Mouse (Mus musculus): ENCODE results near the gene Ifrd1. TPM values are rescaled to one million over a fixed set of nuclear protein-coding genes. Genes with fewer than 3 reads are reported as not detected.
A peak's percentile ranks its signal among the peaks of the same experiment; 100 is the strongest.

Gene Ifrd1
- polyA plus RNA-seq, 1 experiment from 2014 or later = 198 TPM

DNA sequence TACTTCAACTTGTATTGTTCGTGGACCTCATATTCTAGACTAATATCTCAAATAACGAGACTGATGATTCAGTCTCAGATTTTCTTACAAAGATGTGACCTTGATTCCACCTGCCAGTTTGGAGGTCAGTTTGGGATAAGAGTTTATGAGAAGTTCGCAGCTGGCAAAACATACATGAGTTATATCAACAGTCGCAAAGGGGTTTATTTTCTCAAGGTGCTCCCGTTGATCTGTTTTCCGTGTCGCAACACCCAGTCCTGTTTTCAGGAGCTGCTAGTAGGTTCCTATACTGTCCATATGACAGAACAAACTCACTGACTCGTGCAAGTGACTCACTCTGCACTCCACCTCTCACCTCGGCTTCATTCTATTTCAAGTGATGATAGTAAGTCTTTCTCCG, 24.6 kb downstream of the Ifrd1 start:
- Histone ChIP-seq H3K9ac (ENCODE audit: low read length) (peak overlapping the region; percentile 55; the same call in 1 of the 2 replicates), H3K27ac (ENCODE audit: low read depth, low read length) (no peak overlapping the region)

DNA sequence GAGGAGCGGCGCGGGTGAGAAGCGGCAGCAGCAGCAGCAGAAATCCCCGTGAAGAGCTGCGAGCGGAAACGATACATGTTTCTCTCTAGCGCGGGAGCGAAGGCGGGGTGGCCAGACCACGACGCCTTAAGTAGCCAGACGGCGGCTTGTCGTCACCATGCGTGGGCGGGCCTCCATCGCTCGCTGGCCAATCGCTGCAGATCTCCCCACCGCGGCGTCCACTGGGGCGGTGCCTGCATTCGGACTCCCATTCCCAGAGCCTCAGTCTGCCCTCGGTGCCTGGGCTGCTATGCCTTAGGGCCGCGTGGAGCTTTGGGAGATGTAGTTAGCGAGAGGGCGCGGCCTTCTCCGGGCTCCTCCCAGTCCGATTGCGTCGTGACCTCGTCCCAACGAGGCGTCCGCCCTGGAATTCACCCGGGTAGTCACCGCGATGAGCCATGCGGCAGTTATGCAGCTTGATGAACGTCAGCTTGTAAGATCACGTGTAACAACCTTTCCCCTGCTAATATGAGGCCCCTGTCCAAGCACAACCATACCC, 25.2 kb downstream of the Ifrd1 start:
- peak; percentile 97 for ATAC-seq (ENCODE audit: low FRiP score)
- WGBS = 0% methylated on average over 46 of the region's 47 CpGs

More for the DNA sequence above, 24.6 kb downstream of the Ifrd1 start:
- H3K27me3 ChIP-seq (ENCODE audit: control insufficient read depth, insufficient read depth, low read length) = no peaks in the 10 kb centered on the region
- H3K4me2 ChIP-seq = peak overlapping the region; percentile 64
- ATAC-seq (ENCODE audit: low FRiP score) (no peak), DNase-seq (ENCODE audit: low spot score, missing footprints) (no peak)
- peak overlapping the region; percentile 96 for H3K4me3 ChIP-seq (ENCODE audit: low read depth, low read length)
- 58% methylated on average over 10 of the region's 10 CpGs for WGBS
- no peaks in the 10 kb centered on the region for H3K9me3 ChIP-seq (ENCODE audit: control insufficient read depth, low read length)
- peaks cover 15% of the 10 kb centered on the region for H3K4me1 ChIP-seq (ENCODE audit: control insufficient read depth, insufficient read depth, low read length)
- H3K36me3 ChIP-seq (ENCODE audit: control insufficient read depth, insufficient read depth, low read length) = no peaks in the 10 kb centered on the region

DNA sequence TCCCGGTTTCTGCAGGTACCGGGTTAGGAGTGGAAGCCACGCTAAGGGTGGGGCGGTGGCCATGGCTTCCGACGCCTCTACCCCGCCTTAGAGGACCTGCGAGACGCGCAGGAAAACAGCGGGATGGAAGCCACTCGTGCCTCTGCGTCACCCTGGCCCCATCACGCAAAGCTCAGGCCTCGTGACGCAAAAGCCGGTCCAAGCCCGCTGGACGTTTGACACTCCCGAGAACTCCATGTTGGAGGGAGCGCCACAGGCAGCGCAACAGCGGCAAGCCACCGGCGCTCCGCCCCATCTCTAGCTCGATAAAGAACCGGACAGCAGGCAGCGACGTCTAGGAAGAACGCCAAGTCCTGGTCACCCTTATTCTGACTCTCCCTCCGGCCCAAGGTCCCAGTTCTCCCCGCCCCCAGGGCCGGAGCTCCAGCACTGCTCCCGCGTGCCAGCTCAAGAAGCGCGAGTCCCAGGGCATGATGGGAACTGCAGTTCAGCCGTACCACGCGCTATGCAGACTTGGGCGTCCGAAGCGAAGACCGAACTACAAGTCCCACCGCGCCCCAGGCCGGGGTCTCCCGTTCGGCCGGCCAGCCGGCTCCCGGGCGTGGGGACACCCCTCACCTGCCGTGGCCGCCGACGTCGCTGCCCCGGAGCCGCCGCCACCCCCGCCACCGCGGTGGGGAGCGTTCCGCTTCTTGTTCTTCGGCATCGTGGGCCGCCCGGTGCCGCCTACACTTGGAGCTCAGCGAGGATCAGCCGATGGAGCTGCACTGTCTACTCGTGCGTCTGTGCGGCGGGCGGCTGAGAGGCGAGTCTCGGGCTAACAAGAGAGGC, 25.8 kb downstream of the Ifrd1 start:
- Histone ChIP-seq H3K27me3 (ENCODE audit: control insufficient read depth, insufficient read depth, low read length) (no peaks in the 10 kb centered on the region), H3K36me3 (ENCODE audit: control insufficient read depth, insufficient read depth, low read length) (no peaks in the 10 kb centered on the region), H3K9me3 (ENCODE audit: control insufficient read depth, low read length) (no peaks in the 10 kb centered on the region), H3K27ac (ENCODE audit: low read depth, low read length) (peak overlapping the region; percentile 84), H3K4me1 (ENCODE audit: control insufficient read depth, insufficient read depth, low read length) (peaks cover 15% of the 10 kb centered on the region), H3K9ac (ENCODE audit: low read length) (peak overlapping the region; percentile 95), H3K4me2 (peak overlapping the region; percentile 65), H3K4me3 (ENCODE audit: low read depth, low read length) (peak overlapping the region; percentile 96)
- under 1% methylated on average over 81 of the region's 81 CpGs for WGBS
- ATAC-seq (ENCODE audit: low FRiP score) (peak; percentile 93), DNase-seq (ENCODE audit: low spot score, missing footprints) (peak; percentile 98)

More for the DNA sequence above, 25.2 kb downstream of the Ifrd1 start:
- peak; percentile 99 for DNase-seq (ENCODE audit: low spot score, missing footprints)
- H3K4me3 ChIP-seq (ENCODE audit: low read depth, low read length) = peak overlapping the region; percentile 96
- H3K4me2 ChIP-seq = peak overlapping the region; percentile 65
- peaks cover 15% of the 10 kb centered on the region for H3K4me1 ChIP-seq (ENCODE audit: control insufficient read depth, insufficient read depth, low read length)
- peak overlapping the region; percentile 84 for H3K27ac ChIP-seq (ENCODE audit: low read depth, low read length)
- H3K36me3 ChIP-seq (ENCODE audit: control insufficient read depth, insufficient read depth, low read length) = no peaks in the 10 kb centered on the region
- no peaks in the 10 kb centered on the region for H3K27me3 ChIP-seq (ENCODE audit: control insufficient read depth, insufficient read depth, low read length)
- no peaks in the 10 kb centered on the region for H3K9me3 ChIP-seq (ENCODE audit: control insufficient read depth, low read length)
- H3K9ac ChIP-seq (ENCODE audit: low read length) = peak overlapping the region; percentile 95

GRCm38 (mm10) chr12:40221611-40222010, 26.7 kb downstream of the Ifrd1 start:
- ATAC-seq (ENCODE audit: low FRiP score) (no peak), DNase-seq (ENCODE audit: low spot score, missing footprints) (peak; percentile 82)
- Histone ChIP-seq H3K4me1 (ENCODE audit: control insufficient read depth, insufficient read depth, low read length) (peaks cover 15% of the 10 kb centered on the region), H3K27ac (ENCODE audit: low read depth, low read length) (no peak overlapping the region), H3K9me3 (ENCODE audit: control insufficient read depth, low read length) (no peaks in the 10 kb centered on the region), H3K4me3 (ENCODE audit: low read depth, low read length) (peak overlapping the region; percentile 96), H3K9ac (ENCODE audit: low read length) (peak overlapping the region; percentile 95), H3K36me3 (ENCODE audit: control insufficient read depth, insufficient read depth, low read length) (peaks cover 4% of the 10 kb centered on the region; the same call in 1 of the 2 replicates), H3K27me3 (ENCODE audit: control insufficient read depth, insufficient read depth, low read length) (no peaks in the 10 kb centered on the region), H3K4me2 (peak overlapping the region; percentile 65)
- WGBS = 26% methylated on average over 5 of the region's 5 CpGs

DNA sequence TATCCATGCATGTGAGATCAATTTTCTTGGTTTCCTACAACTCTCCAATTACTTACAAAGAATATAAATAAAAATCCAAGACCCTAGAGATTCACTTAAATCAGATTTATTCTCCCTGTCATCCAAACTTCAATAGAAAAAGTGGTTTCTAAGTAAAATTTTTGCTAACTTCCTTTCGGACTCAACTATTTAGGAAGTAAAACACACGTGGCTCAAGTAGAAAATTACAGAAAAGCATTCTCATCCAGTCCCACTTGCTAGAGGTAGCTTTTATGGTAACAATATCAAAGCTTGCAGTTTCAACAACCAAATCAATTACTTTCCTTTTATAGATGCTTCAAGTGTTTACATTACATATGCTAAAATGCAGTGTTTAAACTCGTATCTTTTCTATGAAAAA, 27.4 kb downstream of the Ifrd1 start:
- H3K36me3 ChIP-seq (ENCODE audit: control insufficient read depth, insufficient read depth, low read length) = peaks cover 4% of the 10 kb centered on the region; the same call in 1 of the 2 replicates
- peak overlapping the region; percentile 65 for H3K4me2 ChIP-seq
- H3K4me3 ChIP-seq (ENCODE audit: low read depth, low read length) = peak overlapping the region; percentile 96
- peak overlapping the region; percentile 95; the same call in 1 of the 2 replicates for H3K9ac ChIP-seq (ENCODE audit: low read length)
- WGBS = 49% methylated on average over 3 of the region's 3 CpGs
- no peaks in the 10 kb centered on the region for H3K9me3 ChIP-seq (ENCODE audit: control insufficient read depth, low read length)
- no peak overlapping the region for H3K27ac ChIP-seq (ENCODE audit: low read depth, low read length)
- peaks cover 15% of the 10 kb centered on the region for H3K4me1 ChIP-seq (ENCODE audit: control insufficient read depth, insufficient read depth, low read length)
- no peaks in the 10 kb centered on the region for H3K27me3 ChIP-seq (ENCODE audit: control insufficient read depth, insufficient read depth, low read length)
- DNase-seq (ENCODE audit: low spot score, missing footprints) (peak; percentile 81), ATAC-seq (ENCODE audit: low FRiP score) (no peak)

- peaks cover 9% of the 10 kb centered on the region for H3K36me3 ChIP-seq (ENCODE audit: control insufficient read depth, insufficient read depth, low read length)
- peak overlapping the region; percentile 5; the same call in 1 of the 2 replicates for H3K4me3 ChIP-seq (ENCODE audit: low read depth, low read length)
- DNase-seq (ENCODE audit: low spot score, missing footprints) (peak; percentile 80), ATAC-seq (ENCODE audit: low FRiP score) (no peak)
- H3K9me3 ChIP-seq (ENCODE audit: control insufficient read depth, low read length) = no peaks in the 10 kb centered on the region
- H3K27ac ChIP-seq (ENCODE audit: low read depth, low read length) = no peak overlapping the region
- peak overlapping the region; percentile 65 for H3K4me2 ChIP-seq
- H3K9ac ChIP-seq (ENCODE audit: low read length) = peak overlapping the region; percentile 30
- no peaks in the 10 kb centered on the region for H3K27me3 ChIP-seq (ENCODE audit: control insufficient read depth, insufficient read depth, low read length)
- WGBS = 55% methylated on average over 3 of the region's 3 CpGs
- peaks cover 15% of the 10 kb centered on the region for H3K4me1 ChIP-seq (ENCODE audit: control insufficient read depth, insufficient read depth, low read length)
These were observed 28.2 kb downstream of the Ifrd1 start for GRCm38 (mm10) chr12:40220001-40220570.

- Histone ChIP-seq H3K27me3 (ENCODE audit: control insufficient read depth, insufficient read depth, low read length) (no peaks in the 10 kb centered on the region), H3K4me1 (ENCODE audit: control insufficient read depth, insufficient read depth, low read length) (peaks cover 15% of the 10 kb centered on the region), H3K36me3 (ENCODE audit: control insufficient read depth, insufficient read depth, low read length) (peaks cover 15% of the 10 kb centered on the region), H3K9me3 (ENCODE audit: control insufficient read depth, low read length) (no peaks in the 10 kb centered on the region), H3K9ac (ENCODE audit: low read length) (no peak overlapping the region), H3K4me2 (no peak overlapping the region), H3K27ac (ENCODE audit: low read depth, low read length) (no peak overlapping the region), H3K4me3 (ENCODE audit: low read depth, low read length) (no peak overlapping the region)
- ATAC-seq (ENCODE audit: low FRiP score) = no peak
- WGBS = 66% methylated on average over 2 of the region's 2 CpGs
- DNase-seq (ENCODE audit: low spot score, missing footprints) = peak; percentile 61
These were observed 29.8 kb downstream of the Ifrd1 start for GRCm38 (mm10) chr12:40218430-40218945.

- ATAC-seq (ENCODE audit: low FRiP score) = no peak
- Histone ChIP-seq H3K4me3 (ENCODE audit: low read depth, low read length) (no peak overlapping the region), H3K4me1 (ENCODE audit: control insufficient read depth, insufficient read depth, low read length) (peaks cover 15% of the 10 kb centered on the region), H3K36me3 (ENCODE audit: control insufficient read depth, insufficient read depth, low read length) (peaks cover 20% of the 10 kb centered on the region), H3K9ac (ENCODE audit: low read length) (no peak overlapping the region), H3K4me2 (no peak overlapping the region), H3K9me3 (ENCODE audit: control insufficient read depth, low read length) (no peaks in the 10 kb centered on the region), H3K27ac (ENCODE audit: low read depth, low read length) (no peak overlapping the region), H3K27me3 (ENCODE audit: control insufficient read depth, insufficient read depth, low read length) (no peaks in the 10 kb centered on the region)
- DNase-seq (ENCODE audit: low spot score, missing footprints) = peak; percentile 83
- whole genome bisulfite sequencing = 87% methylated on average over 2 of the region's 2 CpGs
These were observed 30.5 kb downstream of the Ifrd1 start for GRCm38 (mm10) chr12:40217776-40218175.

Data from midbrain, embryonic 11.5 days (tissue).